18 mouse cellular contexts compared by ENCODE assay signal in genomic region chr6:6316725-6317124, GRCm38 (mm10).
"Had no signal": no experiment of that assay in that cellular context is flagged by ENCODE, and none has a peak within 500 bp of the region (broad histone marks: within the 10 kb centered on the region; RNA-seq: fewer than 3 reads in every experiment).

No protein-coding gene starts in this region.

- H3K9me3 ChIP-seq: kidney, embryonic 15.5 days; liver, embryonic 13.5 days; midbrain, embryonic 15.5 days; neural tube, embryonic 13.5 days had no signal

- H3K4me2 ChIP-seq: kidney, embryonic 15.5 days; liver, embryonic 13.5 days; midbrain, embryonic 15.5 days; neural tube, embryonic 13.5 days had no signal

- H3K9ac ChIP-seq: kidney, embryonic 15.5 days; liver, embryonic 13.5 days; midbrain, embryonic 15.5 days; neural tube, embryonic 13.5 days had no signal

- H3K27ac ChIP-seq: kidney, embryonic 15.5 days; left cerebral cortex, adult 2 months; liver, embryonic 13.5 days; macrophage; midbrain, embryonic 15.5 days; neural tube, embryonic 13.5 days; stomach, postnatal 0 days had no signal

- H3K36me3 ChIP-seq: kidney, embryonic 15.5 days; liver, embryonic 13.5 days; midbrain, embryonic 15.5 days; neural tube, embryonic 13.5 days had no signal

- DNase-seq: kidney, adult 8-10 months; kidney, postnatal 10 days; kidney, postnatal 36 days; layer of hippocampus, postnatal 36 days; liver, embryonic 13.5 days; lung, adult 2 months; lung, postnatal 14 days; right cerebral cortex, adult 18-20 months; right cerebral cortex, postnatal 14 days; right cerebral cortex, postnatal 4 days; thymus, postnatal 25 days had no signal

- H3K4me1 ChIP-seq: kidney, embryonic 15.5 days; liver, embryonic 13.5 days; midbrain, embryonic 15.5 days; neural tube, embryonic 13.5 days had no signal

- ATAC-seq: midbrain, embryonic 15.5 days had no signal

- H3K27me3 ChIP-seq: kidney, embryonic 15.5 days; liver, embryonic 13.5 days; midbrain, embryonic 15.5 days; neural tube, embryonic 13.5 days had no signal

- H3K4me3 ChIP-seq: kidney, embryonic 15.5 days; left cerebral cortex, adult 2 months; liver, embryonic 13.5 days; midbrain, embryonic 15.5 days; myocyte; neural tube, embryonic 13.5 days had no signal
